Mouse (Mus musculus): ENCODE results near the gene Pycard.

GRCm38 (mm10) chr7:128018275-128018674 is 24.6 kb upstream of the Pycard start:
- TF ChIP-seq CTCF (IDR thresholded peaks at IDR 0.05; ENCODE audit: low read depth, low read length), result no peak
- no peak for TF ChIP-seq POLR2A (IDR thresholded peaks at IDR 0.05; ENCODE audit: extremely low read depth, insufficient read depth, low read length)

Measured in liver, adult 2 months (tissue).